ENCODE assay signal across 20 mouse cellular contexts in the genomic region with DNA sequence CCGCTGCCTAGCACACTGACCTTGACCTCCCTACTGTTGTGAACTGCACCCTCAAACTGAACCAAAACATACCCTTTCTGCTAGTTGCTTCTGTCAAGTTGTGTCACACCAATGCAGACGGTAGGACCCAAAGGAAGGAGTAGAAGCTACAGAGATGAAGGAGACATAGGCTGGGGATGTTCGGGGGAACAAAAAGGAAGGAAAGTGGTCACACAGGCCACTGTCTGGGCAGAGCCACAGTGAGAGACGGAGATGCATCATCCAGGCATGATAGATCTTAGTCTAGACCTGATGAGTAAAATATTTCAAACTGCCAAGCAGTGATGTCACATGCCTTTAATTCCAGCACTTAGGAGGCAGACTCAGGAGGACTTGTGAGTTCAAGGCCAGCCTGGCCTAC.
DNase-seq lines count a peak whose midpoint lies in the region; ATAC-seq and TF ChIP-seq lines count a peak whose summit lies in the region.
"Had no signal": no experiment of that assay in that cellular context is flagged by ENCODE, and none has a peak within 500 bp of the region (broad histone marks: within the 10 kb centered on the region; RNA-seq: fewer than 3 reads in every experiment).

No protein-coding gene starts in this region.

- peak overlapping the region; percentile 7; the same call in 1 of the 2 replicates for H3K27ac ChIP-seq in heart, embryonic 12.5 days (ENCODE audit: poor library complexity, severe bottlenecking)
- no peak overlapping the region for H3K27ac ChIP-seq in liver, postnatal 0 days (ENCODE audit: low read depth)
- no peak overlapping the region for H3K27ac ChIP-seq in liver, embryonic 12.5 days
- H3K27ac ChIP-seq in embryonic fibroblast, embryonic 13.5 days (ENCODE audit: insufficient read depth, low read length), result peak overlapping the region; percentile 39; the same call in 1 of the 2 replicates
- H3K27ac ChIP-seq: gastrocnemius, adult 2 months; hindbrain, embryonic 12.5 days; hindbrain, embryonic 15.5 days had no signal

- H3K4me2 ChIP-seq in heart, embryonic 12.5 days, result no peak overlapping the region
- H3K4me2 ChIP-seq in liver, postnatal 0 days (ENCODE audit: low read depth, low read length), result no peak overlapping the region
- H3K4me2 ChIP-seq in liver, embryonic 12.5 days, result no peak overlapping the region
- H3K4me2 ChIP-seq: hindbrain, embryonic 12.5 days; hindbrain, embryonic 15.5 days had no signal

- no peak for TF ChIP-seq CTCF in liver, postnatal 0 days (IDR thresholded peaks at IDR 0.05; ENCODE audit: low read depth)
- no peak for TF ChIP-seq CTCF in embryonic fibroblast, embryonic 13.5 days (IDR thresholded peaks at IDR 0.05; ENCODE audit: borderline replicate concordance, insufficient read depth, low read length)

- peaks cover 68% of the 10 kb centered on the region for H3K4me1 ChIP-seq in heart, embryonic 12.5 days (replicated peaks)
- 0 out of 2 replicates have a peak, but pooled peaks cover 3% of the 10 kb centered on the region for H3K4me1 ChIP-seq in liver, postnatal 0 days (ENCODE audit: insufficient read depth)
- peaks cover 10% of the 10 kb centered on the region for H3K4me1 ChIP-seq in liver, embryonic 12.5 days
- peaks cover 8% of the 10 kb centered on the region; the same call in 1 of the 2 replicates for H3K4me1 ChIP-seq in embryonic fibroblast, embryonic 13.5 days (ENCODE audit: control insufficient read depth, insufficient read depth, low read length)

- no peak for TF ChIP-seq EP300 in liver, postnatal 0 days (IDR thresholded peaks at IDR 0.05; ENCODE audit: low read depth)

- H3K36me3 ChIP-seq in heart, embryonic 12.5 days, result peaks cover 21% of the 10 kb centered on the region
- H3K36me3 ChIP-seq in liver, postnatal 0 days (replicated peaks; ENCODE audit: insufficient read depth, low read length), result peaks cover 28% of the 10 kb centered on the region
- peaks cover 8% of the 10 kb centered on the region for H3K36me3 ChIP-seq in liver, embryonic 12.5 days
- H3K36me3 ChIP-seq: hindbrain, embryonic 15.5 days had no signal

- ATAC-seq in heart, embryonic 12.5 days (ENCODE audit: insufficient number of reproducible peaks, low FRiP score), result no peak
- ATAC-seq in liver, postnatal 0 days, result peak; percentile 49; the same call in 1 of the 2 replicates
- no peak for ATAC-seq in liver, embryonic 12.5 days
- ATAC-seq: activated CD4-positive, CD25-positive, alpha-beta regulatory T cell, adult 4 months; forebrain, embryonic 14.5 days; forebrain, postnatal 0 days had no signal

- no peak for TF ChIP-seq POLR2A in embryonic fibroblast, embryonic 13.5 days (IDR thresholded peaks at IDR 0.05; ENCODE audit: low read depth, low read length)

- no peak overlapping the region for H3K9ac ChIP-seq in heart, embryonic 12.5 days
- no peak overlapping the region for H3K9ac ChIP-seq in liver, postnatal 0 days (replicated peaks)
- H3K9ac ChIP-seq in liver, embryonic 12.5 days, result no peak overlapping the region
- H3K9ac ChIP-seq: forebrain, postnatal 0 days; hindbrain, embryonic 12.5 days; hindbrain, embryonic 15.5 days had no signal

- no peak overlapping the region for H3K4me3 ChIP-seq in heart, embryonic 12.5 days
- no peak overlapping the region for H3K4me3 ChIP-seq in liver, postnatal 0 days (ENCODE audit: low read depth, low read length)
- no peak overlapping the region for H3K4me3 ChIP-seq in liver, embryonic 12.5 days
- no peak overlapping the region for H3K4me3 ChIP-seq in embryonic fibroblast, embryonic 13.5 days (ENCODE audit: insufficient read depth, low read length)
- H3K4me3 ChIP-seq: gastrocnemius, adult 2 months; hindbrain, embryonic 12.5 days; hindbrain, embryonic 15.5 days had no signal

- DNase-seq in adrenal gland, adult (ENCODE audit: inconsistent age in 2 of 2, low spot score in 1 of 2), result peak; percentile 45 to 79
- no peak for DNase-seq in adrenal gland, postnatal 4 days (ENCODE audit: low spot score in 2 of 2)
- DNase-seq in heart, postnatal 4 days, result no peak
- DNase-seq in liver, postnatal 0 days, result no peak
- DNase-seq: adrenal gland, adult 8-10 months; adrenal gland, postnatal 25 days; cerebellum, adult 18-20 months; cerebellum, adult 9-10 months; cerebellum, postnatal 14 days; forebrain, postnatal 0 days; gastrocnemius, adult 2 months; gastrocnemius, postnatal 14 days; heart, adult 11 months had no signal

- H3K27me3 ChIP-seq in heart, embryonic 12.5 days (replicated peaks), result no peaks in the 10 kb centered on the region
- no peaks in the 10 kb centered on the region for H3K27me3 ChIP-seq in liver, postnatal 0 days (ENCODE audit: insufficient read depth, low read length)
- H3K27me3 ChIP-seq in liver, embryonic 12.5 days (replicated peaks), result no peaks in the 10 kb centered on the region
- H3K27me3 ChIP-seq: hindbrain, embryonic 12.5 days; hindbrain, embryonic 15.5 days had no signal

- H3K9me3 ChIP-seq in heart, embryonic 12.5 days (replicated peaks), result no peaks in the 10 kb centered on the region
- no peaks in the 10 kb centered on the region for H3K9me3 ChIP-seq in liver, postnatal 0 days (ENCODE audit: low read length)
- H3K9me3 ChIP-seq in liver, embryonic 12.5 days (replicated peaks), result no peaks in the 10 kb centered on the region
- H3K9me3 ChIP-seq: hindbrain, embryonic 12.5 days; hindbrain, embryonic 15.5 days had no signal

- WGBS in heart, embryonic 12.5 days, result 71% methylated on average over 4 of the region's 4 CpGs
- WGBS in liver, postnatal 0 days (ENCODE audit: insufficient replicate concordance), result 70% methylated on average over 4 of the region's 4 CpGs
- 65% methylated on average over 4 of the region's 4 CpGs for WGBS in liver, embryonic 12.5 days (ENCODE audit: insufficient replicate concordance)

Comparison
In these comparisons a context has a peak if more than half of its experiments do, and no peak if none do; other contexts are left out.
1. DNase-seq: peak in adrenal gland, adult (2 of 2); none in adrenal gland, postnatal 4 days (0 of 2), heart, postnatal 4 days (single experiment) and liver, postnatal 0 days (single experiment).
2. H3K27ac ChIP-seq: peak in heart, embryonic 12.5 days (single experiment) and embryonic fibroblast, embryonic 13.5 days (single experiment); none in liver, postnatal 0 days (single experiment) and liver, embryonic 12.5 days (single experiment).